8 mouse cellular contexts compared by ENCODE assay signal in the genomic region with DNA sequence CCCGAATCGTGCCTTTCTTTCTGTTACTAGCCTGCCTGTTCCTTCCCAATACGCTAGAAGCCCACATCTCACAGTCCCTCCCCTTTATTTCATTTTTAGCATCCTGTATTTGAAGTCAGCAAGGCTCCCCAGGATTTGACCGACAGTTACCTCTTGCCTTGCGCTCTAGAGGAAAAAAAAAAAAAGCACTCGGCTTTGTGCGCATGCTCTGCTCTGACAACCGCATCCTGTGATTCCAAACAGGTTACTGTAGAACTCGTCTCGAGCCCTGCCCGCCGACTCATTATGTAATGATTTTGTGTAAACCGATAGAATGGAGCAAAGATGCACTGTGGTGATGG. TPM values are rescaled to one million over a fixed set of nuclear protein-coding genes. Genes with fewer than 3 reads are reported as not detected.
DNase-seq lines count a peak whose midpoint lies in the region; ATAC-seq lines count a peak whose summit lies in the region.

No protein-coding gene starts in this region.

- peak; percentile 60 for DNase-seq in adrenal gland, postnatal 10 days
- no peak for DNase-seq in adrenal gland, postnatal 25 days
- peak; percentile 71 for DNase-seq in heart, embryonic 10.5 days (ENCODE audit: low spot score)
- peak; percentile 63 to 65 for DNase-seq in kidney, adult 8-10 months
- peak; percentile 58 to 76 for DNase-seq in spleen, postnatal 4 days (ENCODE audit: low spot score in 2 of 2)

- H3K27ac ChIP-seq in heart, embryonic 10.5 days = peak overlapping the region; percentile 59; the same call in 1 of the 2 replicates
- H3K27ac ChIP-seq in limb, embryonic 15.5 days = no peak overlapping the region
- H3K27ac ChIP-seq in midbrain, embryonic 16.5 days (ENCODE audit: low read length) = peak overlapping the region; percentile 89

- peak overlapping the region; percentile 70 for H3K4me3 ChIP-seq in heart, embryonic 10.5 days
- H3K4me3 ChIP-seq in limb, embryonic 15.5 days = peak overlapping the region; percentile 49
- peak overlapping the region; percentile 84 for H3K4me3 ChIP-seq in midbrain, embryonic 16.5 days (ENCODE audit: low read depth, low read length)

- 3% methylated on average over 13 of the region's 13 CpGs for WGBS in heart, embryonic 10.5 days
- WGBS in limb, embryonic 15.5 days = 3% methylated on average over 13 of the region's 13 CpGs
- under 1% methylated on average over 13 of the region's 13 CpGs for WGBS in midbrain, embryonic 16.5 days

- no peaks in the 10 kb centered on the region for H3K36me3 ChIP-seq in heart, embryonic 10.5 days
- H3K36me3 ChIP-seq in limb, embryonic 15.5 days = no peaks in the 10 kb centered on the region
- no peaks in the 10 kb centered on the region for H3K36me3 ChIP-seq in midbrain, embryonic 16.5 days (ENCODE audit: control insufficient read depth, insufficient read depth, low read length)

- H3K9ac ChIP-seq in limb, embryonic 15.5 days = no peak overlapping the region
- H3K9ac ChIP-seq in midbrain, embryonic 16.5 days (ENCODE audit: low read depth, low read length) = peak overlapping the region; percentile 81

- H3K4me2 ChIP-seq in limb, embryonic 15.5 days = peak overlapping the region; percentile 95
- peak overlapping the region; percentile 66 for H3K4me2 ChIP-seq in midbrain, embryonic 16.5 days (ENCODE audit: low read length)

- H3K4me1 ChIP-seq in heart, embryonic 10.5 days = peaks cover 33% of the 10 kb centered on the region
- peaks cover 24% of the 10 kb centered on the region for H3K4me1 ChIP-seq in limb, embryonic 15.5 days
- peaks cover 30% of the 10 kb centered on the region for H3K4me1 ChIP-seq in midbrain, embryonic 16.5 days (ENCODE audit: control insufficient read depth, insufficient read depth, low read length)

- peak; percentile 45 for ATAC-seq in common myeloid progenitor, adult 5-6 weeks (replicated peaks; ENCODE audit: low read depth, poor library complexity, severe bottlenecking)
- no peak for ATAC-seq in limb, embryonic 15.5 days (ENCODE audit: insufficient number of reproducible peaks, low FRiP score, low TSS enrichment, low read depth)
- ATAC-seq in midbrain, embryonic 16.5 days = peak; percentile 49

- peaks cover 43% of the 10 kb centered on the region for H3K27me3 ChIP-seq in heart, embryonic 10.5 days (ENCODE audit: insufficient read depth, poor library complexity, severe bottlenecking)
- peaks cover 37% of the 10 kb centered on the region for H3K27me3 ChIP-seq in limb, embryonic 15.5 days
- H3K27me3 ChIP-seq in midbrain, embryonic 16.5 days (ENCODE audit: control insufficient read depth, insufficient read depth, low read depth, low read length) = no peaks in the 10 kb centered on the region

- no peaks in the 10 kb centered on the region for H3K9me3 ChIP-seq in heart, embryonic 10.5 days
- no peaks in the 10 kb centered on the region for H3K9me3 ChIP-seq in limb, embryonic 15.5 days
- no peaks in the 10 kb centered on the region; the same call in 1 of the 2 replicates for H3K9me3 ChIP-seq in midbrain, embryonic 16.5 days (replicated peaks; ENCODE audit: control insufficient read depth, low read length, poor library complexity, severe bottlenecking)

RNA-seq across cellular contexts. Expression of a gene that starts 1.2 kb away (rescaled TPM):
- total RNA-seq in adrenal gland, postnatal 10 days (2021) = 10 to 100 TPM; 12.9 to 14.2 TPM
- total RNA-seq in adrenal gland, postnatal 25 days (2021) = 5.6 and 15.8 TPM in 2 replicates
- 19.5 and 22.7 TPM in 2 replicates for total RNA-seq in common myeloid progenitor, adult 5-6 weeks (2017)
- polyA plus RNA-seq in heart, embryonic 10.5 days (2016; fragmentation: Nextera tagmentation; extraction: Ambion mirVana) = 4.9 and 6.0 TPM in 2 replicates
- polyA plus RNA-seq in limb, embryonic 15.5 days (2015; fragmentation: Nextera tagmentation; extraction: Ambion mirVana) = 8.6 and 9.2 TPM in 2 replicates
- polyA plus RNA-seq in midbrain, embryonic 16.5 days (2015; fragmentation: Nextera tagmentation; extraction: Ambion mirVana) = 23.7 and 24.3 TPM in 2 replicates
